Mouse (Mus musculus) pancreas, adult 10 weeks (tissue): ENCODE results near the gene Zc3h18. TPM values are rescaled to one million over a fixed set of nuclear protein-coding genes. Genes with fewer than 3 reads are reported as not detected.

Source experiments
- polyA plus RNA-seq: library from polyadenylated mRNA; stranded (reverse); fragments of 350-450 nt; fragmentation: Illumina TruSeq; extraction: RNeasy Lipid Tissue Mini Kit (QIAGEN cat#74804); gene quantifications from one replicate; pipeline ENCODE4 v1.2.3, GENCODE M21; 2015; ENCODE audit warnings: low read depth, low replicate concordance; ENCODE audit not compliant: insufficient read depth

Zc3h18 gene
- 11.0 TPM for polyA plus RNA-seq

DNA sequence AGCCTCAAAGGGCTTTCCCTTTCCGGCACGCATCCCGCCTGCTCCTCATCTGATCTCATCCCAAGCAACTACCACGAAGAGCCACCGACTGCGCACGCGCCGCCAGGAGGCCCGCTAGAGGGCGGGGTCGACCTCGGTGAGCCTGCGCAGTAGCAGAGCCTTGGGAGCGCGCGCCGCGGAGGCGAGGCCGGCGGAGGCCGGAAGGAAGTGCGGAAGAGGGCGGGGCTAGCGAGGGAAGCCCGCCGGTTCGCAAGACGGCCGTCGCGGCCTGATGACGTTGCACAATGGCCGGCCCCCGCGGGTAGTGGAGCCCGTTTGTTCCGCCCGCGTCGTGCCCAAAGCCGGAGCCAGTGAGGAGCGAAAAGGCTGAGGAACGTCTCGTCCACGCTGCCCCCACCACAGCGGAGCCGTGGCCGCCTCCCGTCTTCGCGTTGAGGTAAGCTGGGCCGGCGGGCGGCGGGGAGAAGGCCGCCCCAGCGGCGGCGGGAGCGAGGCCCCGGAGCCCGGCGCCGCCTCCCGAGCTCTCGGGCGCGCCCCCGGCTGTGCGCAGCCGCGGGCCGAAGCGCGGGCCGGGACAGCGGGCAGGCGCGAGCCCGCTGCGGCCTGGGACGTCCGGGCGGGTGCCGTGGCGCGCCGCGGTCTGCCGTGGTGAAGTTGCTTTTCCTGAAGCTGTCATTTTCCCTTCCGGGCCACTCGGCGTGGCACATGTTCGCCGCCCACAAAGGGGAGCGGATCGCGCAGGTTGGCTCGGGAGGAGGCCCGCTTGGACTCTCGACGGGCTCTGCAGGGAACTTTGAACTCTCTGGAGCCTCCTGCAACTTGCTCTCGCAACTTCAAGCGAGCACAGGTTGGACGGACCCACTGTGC lies at the start of gene Zc3h18:
Gene Zc3h18 (plus strand): TSS at position 245 of the 867 bp plus-strand sequence.

GRCm38 (mm10) chr8:122360696-122361416 lies 15.6 kb upstream of the Zc3h18 start, which contains the start of gene Trhr2:
TSS of gene Trhr2 (minus strand) at chr8:122360746.

DNA sequence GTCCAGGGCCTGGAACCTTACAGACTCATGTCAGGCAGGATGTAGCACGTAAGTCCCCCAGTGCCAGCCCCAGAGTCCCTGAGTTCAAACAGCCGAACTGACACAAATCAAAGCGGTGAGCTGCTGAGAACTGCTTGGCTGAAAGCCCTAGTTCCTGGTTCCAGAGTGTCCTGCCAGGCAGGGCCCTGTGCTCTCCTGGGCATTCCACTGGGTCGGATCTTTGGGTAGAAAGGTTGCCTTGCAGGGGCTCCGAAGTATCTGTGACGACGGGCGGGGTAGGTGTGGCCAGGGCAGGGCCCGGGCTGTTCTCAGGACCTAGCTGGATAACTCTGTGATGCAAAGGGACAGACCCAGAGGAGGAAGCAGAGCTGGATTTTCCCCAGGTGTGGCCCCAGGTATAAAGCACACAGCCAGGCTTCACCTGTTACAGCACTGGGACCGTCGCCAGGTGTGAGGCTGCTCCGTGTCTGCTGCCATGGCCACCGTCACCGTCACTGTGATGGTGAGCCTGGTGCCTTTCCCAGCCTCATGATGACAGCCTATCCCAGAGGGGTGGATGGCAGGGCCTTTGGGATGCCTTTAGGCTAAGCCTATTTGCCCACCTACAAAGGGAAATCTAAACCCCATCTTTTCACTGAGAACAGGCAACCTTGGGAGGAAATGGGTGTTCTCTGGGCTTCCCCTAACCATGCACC lies 45.1 kb downstream of the Zc3h18 start, which contains the start of gene Il17c:
Gene Il17c (plus strand): TSS at position 645 of the 695 bp plus-strand sequence.

DNA sequence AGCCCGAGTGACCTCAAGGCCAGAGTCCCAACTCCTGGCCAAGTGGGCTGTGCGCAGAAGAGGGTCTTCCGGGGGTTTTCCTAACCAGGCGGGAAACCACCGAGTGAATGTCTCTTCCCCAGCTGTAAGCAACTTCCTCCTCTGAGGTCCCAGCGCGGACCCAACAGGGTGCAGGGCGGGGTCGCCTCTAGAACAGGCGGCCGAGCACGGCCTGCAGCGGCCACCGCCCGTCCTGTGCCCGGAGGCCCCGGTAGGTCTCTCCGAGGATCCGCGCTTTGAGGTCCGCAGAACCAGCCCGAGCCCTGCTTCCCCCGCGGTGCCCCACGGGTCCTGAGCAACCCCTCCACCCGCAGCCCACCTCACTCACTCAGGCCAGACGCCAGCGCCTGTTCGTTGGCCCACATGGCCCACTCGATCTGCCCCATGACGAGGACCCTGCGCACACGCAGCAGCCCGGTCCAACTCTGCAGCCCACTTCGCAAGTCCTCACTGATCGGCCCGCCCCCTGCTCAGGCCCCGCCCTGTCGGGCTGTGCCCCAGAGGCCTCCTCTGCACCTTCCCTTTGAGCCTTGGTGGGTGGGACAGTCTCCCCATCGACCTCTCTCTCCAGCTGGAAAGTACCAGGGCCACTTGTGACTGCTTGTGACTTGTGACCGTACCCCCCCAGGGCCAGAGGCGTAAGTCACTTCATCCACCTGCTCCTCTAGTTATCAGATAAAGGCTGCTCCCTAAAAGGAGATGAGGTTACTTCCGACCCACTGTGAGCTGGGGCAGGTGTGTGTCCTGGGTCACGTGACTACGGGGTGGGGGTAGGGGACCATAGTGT lies 56.2 kb downstream of the Zc3h18 start, which contains the start of gene Cyba:
Gene Cyba (minus strand): TSS at position 488 of the 826 bp plus-strand sequence.

GRCm38 (mm10) chr8:122443262-122444006 lies 67.0 kb downstream of the Zc3h18 start, which contains the start of gene Mvd:
TSS of gene Mvd (minus strand) at chr8:122443422.

DNA sequence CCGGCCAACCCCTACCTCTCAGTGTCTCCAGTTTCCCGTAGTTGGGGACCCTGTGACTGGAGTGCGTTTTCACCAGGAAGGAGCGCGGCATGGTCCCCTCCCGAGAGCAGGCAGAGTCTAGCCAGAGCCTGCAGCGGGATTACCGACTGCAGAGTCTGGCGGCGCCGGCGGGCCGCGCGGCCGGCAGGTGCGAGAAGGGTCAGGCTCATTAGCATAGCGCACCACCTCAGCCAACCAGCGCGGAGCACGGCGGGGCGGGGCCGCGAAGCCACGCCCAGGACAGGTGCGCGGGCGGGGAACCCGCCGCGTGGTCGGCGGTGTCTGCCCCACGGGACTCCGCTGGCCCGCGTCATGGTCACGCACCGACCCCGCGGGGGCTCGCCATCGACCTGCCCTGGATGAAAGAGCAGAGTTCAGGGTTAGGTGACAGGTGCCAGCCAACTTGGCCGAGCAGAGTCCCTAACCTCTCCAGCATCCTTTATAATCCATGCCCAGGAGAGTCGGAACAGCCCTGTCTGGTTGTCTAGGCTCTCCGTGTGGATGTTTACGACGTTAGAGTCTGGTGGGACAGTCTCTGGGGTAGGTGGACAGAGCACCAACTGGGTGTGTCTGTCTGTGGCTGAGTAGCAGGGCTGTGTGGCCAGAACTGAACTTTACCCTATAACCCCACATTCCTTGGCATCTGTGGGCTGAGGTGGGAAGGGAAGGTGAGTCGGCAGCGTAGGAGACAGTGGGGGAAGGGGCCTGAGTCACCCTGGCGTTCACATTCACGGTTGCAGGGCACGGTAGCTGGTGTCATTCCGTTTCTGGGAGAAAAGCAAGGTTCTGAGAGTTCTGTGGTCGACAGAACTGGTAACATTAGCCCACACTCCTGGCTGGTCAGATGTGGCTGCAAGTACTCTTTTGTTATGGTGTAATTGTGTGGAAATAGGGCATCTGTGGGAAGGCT lies 84.4 kb downstream of the Zc3h18 start, which contains the start of gene Snai3:
Gene Snai3 (minus strand): TSS at position 210 of the 949 bp plus-strand sequence.

Other genes with a start within 250 kb of the Zc3h18 start
- gene Zfpm1, start 94.5 kb upstream of the Zc3h18 start, polyA plus RNA-seq: 12.2 TPM
- gene Trhr2, start 15.9 kb upstream of the Zc3h18 start, polyA plus RNA-seq: not detected
- gene Il17c, start 45.4 kb downstream of the Zc3h18 start, polyA plus RNA-seq: not detected
- 26.7 TPM for gene Cyba, start 56.3 kb downstream of the Zc3h18 start, polyA plus RNA-seq
- 4.5 TPM for gene Mvd, start 66.8 kb downstream of the Zc3h18 start, polyA plus RNA-seq
- gene Snai3, start 84.1 kb downstream of the Zc3h18 start, polyA plus RNA-seq: 0.68 TPM
- 9.4 TPM for gene Rnf166, start 99.5 kb downstream of the Zc3h18 start, polyA plus RNA-seq
- 6.3 TPM for gene Ctu2, start 99.5 kb downstream of the Zc3h18 start, polyA plus RNA-seq
- 16.5 TPM for gene Piezo1, start 174.7 kb downstream of the Zc3h18 start, polyA plus RNA-seq
- 1.1 TPM for gene Cdt1, start 191.4 kb downstream of the Zc3h18 start, polyA plus RNA-seq
- gene Aprt, start 200.3 kb downstream of the Zc3h18 start, polyA plus RNA-seq: 22.5 TPM
- gene Galns, start 234.9 kb downstream of the Zc3h18 start, polyA plus RNA-seq: 1.8 TPM
- 17.6 TPM for gene Trappc2l, start 235.0 kb downstream of the Zc3h18 start, polyA plus RNA-seq
- gene Pabpn1l, start 246.1 kb downstream of the Zc3h18 start, polyA plus RNA-seq: not detected